Mouse (Mus musculus): Measurements from ENCODE around the gene Fstl3. TPM values are rescaled to one million over a fixed set of nuclear protein-coding genes. Genes with fewer than 3 reads are reported as not detected.
"Not testable (repeated sequence)": the region's sequence is repeated elsewhere in the genome, so short reads cannot be mapped to it uniquely, and the experiment has no call there.

Gene Fstl3
- polyA plus RNA-seq (2017; shearing (Covaris generic)), result 1 to 10 TPM in 1 of 3 experiments, under 1 TPM in 1, not detected in 1; 0.21 to 1.2 TPM

GRCm38 (mm10) chr10:79777103-79777531, at the start of gene Fstl3:
Fstl3 (plus strand) TSS chr10:79777272.
- ATAC-seq, result no peak

GRCm38 (mm10) chr10:79728323-79729249, 48.5 kb upstream of the Fstl3 start:
- ATAC-seq, result no peak

DNA sequence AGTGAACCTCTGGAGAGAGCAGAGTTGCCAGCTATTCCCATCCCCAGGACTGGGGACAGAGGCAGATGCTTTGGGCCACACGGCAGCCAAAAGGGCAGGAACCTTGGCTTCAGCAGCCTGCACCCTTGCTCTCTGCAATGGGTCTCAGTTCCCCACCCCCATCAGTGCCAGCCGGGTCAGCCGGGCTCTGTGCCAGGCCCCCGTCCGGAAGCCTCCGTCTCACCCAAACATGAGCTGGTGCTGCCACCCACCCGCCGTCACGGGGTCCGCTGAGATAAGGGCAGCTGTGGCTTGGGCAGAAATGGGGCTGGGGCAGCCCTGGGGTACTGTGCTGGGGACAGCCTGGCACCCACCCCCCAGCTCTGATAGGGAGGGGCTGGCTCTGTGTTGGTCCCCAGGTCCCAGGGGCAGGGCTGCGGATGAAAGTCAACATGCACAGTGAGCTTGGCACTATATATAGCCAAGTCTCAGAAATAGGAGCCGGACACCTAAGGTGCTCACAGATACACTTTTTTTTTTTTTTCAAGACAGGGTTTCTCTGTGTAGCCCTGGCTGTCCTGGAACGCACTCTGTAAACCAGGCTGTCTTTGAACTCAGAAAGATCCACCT, 47.6 kb upstream of the Fstl3 start:
- no peak for ATAC-seq

DNA sequence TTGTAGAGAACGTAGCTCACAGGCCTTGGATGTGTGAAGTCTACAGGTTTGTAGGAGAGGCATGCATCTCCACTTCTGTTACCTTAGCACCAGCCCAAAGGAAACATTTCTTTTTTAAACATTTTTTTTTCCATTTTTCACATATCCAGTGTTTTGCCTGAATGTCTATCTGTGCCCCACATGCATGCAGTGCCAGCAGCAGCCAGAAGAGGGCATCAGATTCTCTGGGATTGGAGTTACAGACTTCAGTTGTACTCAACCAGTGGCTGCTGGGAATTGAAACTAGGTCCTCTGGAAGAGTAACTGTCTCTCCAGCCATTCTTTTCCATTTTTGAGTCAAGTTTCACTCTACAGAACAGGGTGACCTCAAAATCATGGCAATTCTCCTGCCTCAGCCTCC, 44.6 kb upstream of the Fstl3 start:
- no peak for ATAC-seq

DNA sequence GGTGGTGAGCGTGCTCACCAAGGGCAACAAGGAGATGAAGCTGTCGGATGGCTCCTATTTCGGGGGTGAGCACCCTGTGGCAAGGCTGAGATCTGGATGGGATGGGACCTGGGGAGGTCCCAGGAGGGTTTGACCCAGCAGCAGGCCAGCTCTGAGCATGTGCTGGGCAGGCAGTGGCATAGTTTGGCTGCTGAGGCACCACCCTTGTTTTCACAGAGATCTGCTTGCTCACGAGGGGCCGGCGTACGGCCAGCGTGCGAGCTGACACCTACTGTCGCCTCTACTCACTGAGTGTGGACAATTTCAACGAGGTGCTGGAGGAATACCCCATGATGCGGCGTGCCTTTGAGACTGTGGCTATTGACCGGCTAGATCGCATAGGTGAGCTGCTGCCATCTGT, 43.2 kb upstream of the Fstl3 start:
- ATAC-seq, result no peak

DNA sequence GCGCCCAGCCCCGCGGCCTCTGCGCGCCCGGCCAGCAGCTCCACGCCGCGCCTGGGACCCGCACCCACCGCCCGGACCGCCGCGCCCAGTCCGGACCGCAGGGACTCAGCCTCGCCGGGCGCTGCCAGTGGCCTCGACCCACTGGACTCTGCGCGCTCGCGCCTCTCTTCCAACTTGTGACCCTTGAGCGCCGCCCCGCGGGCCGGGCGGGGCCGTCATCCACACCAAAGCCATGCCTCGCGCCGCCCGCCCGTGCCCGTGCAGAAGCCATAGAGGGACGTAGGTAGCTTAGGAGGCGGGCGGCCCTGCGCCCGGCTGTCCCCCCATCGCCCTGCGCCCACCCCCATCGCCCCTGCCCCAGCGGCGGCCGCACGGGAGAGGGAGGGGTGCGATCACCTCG, 41.7 kb upstream of the Fstl3 start:
- ATAC-seq, result no peak

DNA sequence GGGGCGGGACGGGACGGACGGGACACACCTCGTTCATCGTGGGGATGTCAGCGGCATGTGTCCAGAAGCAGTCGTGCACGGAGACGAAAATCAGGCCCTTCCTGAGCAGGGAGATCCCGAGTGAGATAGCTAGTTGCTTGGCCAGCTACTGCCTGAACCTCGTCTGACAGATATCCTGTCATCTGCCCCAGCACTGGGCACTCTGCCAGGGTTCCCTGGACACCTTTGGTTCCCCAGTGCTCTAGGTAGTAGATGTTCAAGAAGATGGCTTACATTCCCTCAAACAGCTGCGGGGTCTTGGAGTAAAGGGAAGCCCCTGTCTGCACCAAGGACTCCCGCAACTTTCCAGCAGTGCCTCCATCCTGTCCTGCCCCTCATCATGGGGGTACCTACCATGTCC, 40.4 kb upstream of the Fstl3 start:
- no peak for ATAC-seq

- ATAC-seq, result no peak
Observed at GRCm38 (mm10) chr10:79738259-79738658, 38.8 kb upstream of the Fstl3 start.

- no peak for ATAC-seq
Observed at GRCm38 (mm10) chr10:79739234-79739633, 37.8 kb upstream of the Fstl3 start.

DNA sequence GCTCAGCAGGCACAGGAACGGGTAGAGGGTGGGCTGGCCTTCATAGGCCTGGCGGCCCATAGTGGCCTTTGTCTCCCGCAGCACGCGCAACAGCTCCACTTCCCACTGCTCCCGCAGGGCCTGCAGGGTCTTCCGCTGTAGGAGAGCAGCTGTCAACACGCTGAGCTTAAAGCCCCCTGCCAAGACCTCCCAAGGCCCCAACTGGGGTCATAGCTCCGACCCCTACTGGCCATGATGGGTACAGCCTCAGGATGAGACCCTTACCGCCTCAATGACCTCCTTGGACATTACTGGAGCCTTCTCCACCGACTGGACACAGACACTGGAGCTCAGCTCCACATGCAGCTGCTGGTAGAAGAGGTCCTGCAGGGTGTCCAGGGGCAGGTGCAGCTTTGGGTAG, 36.2 kb upstream of the Fstl3 start:
- ATAC-seq, result no peak

DNA sequence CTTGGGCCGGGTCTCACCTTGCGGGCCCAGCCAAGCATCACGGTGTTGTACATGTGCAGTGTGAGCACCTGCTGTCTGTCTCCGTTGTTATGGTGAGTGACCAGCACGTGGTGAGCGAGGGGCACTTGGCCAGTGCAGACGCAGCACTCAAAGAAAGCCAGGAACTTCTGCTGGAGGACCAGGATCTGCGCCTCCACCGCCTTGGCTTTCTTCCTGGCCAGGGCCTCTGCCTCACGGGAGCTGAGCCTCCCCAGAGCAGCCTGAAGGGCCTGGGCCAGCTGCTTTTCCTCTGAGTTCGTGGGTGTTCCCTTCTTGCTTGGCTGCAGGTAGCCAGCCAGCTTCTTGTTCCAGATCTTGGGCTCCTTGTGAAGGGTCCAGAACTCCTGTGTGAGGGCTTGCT, 33.9 kb upstream of the Fstl3 start:
- ATAC-seq, result no peak

GRCm38 (mm10) chr10:79743650-79744365, 33.3 kb upstream of the Fstl3 start:
- no peak for ATAC-seq

DNA sequence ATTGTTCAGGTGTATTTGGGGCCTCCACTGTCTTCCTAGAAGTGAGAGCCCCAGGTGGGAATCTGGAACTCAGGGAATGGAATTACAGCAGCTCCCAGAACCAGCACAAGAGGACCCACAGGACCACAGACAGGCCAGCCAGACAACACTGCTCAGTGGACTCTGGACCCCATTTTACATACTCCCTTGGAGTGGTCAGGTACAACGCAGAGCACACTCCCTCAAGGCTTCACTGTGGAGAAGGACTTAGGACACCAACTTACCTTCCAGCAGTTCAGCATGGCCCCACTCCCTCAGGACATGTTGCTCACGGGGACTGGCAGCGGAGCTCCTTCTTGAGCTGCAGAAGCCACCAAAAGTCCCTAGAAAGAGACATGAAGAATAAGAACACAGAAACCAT, 31.7 kb upstream of the Fstl3 start:
- no peak for ATAC-seq

DNA sequence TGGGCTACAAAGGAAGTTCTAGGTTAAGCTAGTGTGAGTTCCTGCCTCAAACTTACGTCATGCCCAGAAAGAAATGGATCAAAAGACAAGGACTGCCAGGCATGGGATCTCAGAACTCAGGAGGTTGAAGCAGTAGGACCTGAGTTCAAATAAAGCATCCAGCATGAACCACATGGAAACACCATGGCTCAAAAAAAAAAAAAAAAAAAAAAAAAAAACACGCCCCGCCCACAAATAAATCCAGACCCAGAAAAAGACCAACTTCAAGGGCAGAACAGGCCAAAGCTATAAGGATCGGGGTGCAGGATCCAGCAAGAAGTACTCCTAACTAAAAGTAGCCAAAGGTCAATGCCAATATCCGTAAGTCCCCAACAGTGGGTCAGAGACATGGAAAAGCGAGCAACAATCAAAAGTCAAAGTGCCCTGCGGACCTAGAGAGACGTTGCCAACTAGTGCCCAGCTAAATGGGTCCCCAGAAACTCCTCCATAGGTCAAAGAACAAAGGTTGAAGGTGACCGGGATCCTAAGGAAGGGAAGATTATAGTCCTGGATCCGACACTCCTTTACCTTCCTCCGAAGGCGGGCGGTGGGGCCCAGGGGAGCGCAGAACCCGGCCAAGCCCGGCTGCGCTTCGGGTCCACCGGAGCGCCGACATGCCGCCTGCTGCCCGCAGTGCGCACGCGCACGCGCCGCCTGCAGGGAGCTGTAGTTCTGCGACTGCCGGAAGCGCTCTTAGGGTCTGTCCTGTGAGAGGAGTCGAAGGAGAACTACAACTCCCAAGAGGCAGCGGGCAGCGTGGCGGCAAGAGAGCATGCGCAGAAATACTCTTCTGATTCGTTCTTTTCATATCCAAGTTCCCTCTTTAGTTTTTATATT, 30.9 kb upstream of the Fstl3 start, which contains the start of gene Polrmt:
Gene Polrmt (minus strand): TSS at position 684 of the 876 bp plus-strand sequence.
- peak; percentile 99 for ATAC-seq

GRCm38 (mm10) chr10:79746774-79747151, 30.3 kb upstream of the Fstl3 start:
- no peak for ATAC-seq

DNA sequence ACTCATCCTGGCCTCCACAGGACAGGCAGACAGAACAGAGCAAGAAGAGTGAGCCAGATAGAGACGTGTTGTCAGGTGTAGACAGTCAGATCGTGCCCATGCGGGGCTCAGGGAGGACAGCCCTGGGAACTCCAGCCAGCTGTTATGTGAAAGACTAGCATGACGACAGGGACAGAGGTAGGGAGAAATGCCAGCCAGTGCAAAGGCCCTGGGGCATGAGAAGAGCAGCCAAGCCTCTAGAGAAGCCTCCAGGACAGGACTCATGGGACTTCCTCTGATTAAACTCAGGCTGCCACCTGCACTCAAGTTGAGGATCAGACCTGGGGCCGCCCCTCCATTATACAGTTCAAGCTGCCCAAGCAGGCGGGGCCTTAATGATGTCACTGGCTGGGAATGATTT, 28.6 kb upstream of the Fstl3 start:
- no peak for ATAC-seq

GRCm38 (mm10) chr10:79754856-79755516, 22.1 kb upstream of the Fstl3 start, which contains the start of gene Fgf22:
Fgf22 (plus strand) TSS chr10:79755076.
- no peak for ATAC-seq

DNA sequence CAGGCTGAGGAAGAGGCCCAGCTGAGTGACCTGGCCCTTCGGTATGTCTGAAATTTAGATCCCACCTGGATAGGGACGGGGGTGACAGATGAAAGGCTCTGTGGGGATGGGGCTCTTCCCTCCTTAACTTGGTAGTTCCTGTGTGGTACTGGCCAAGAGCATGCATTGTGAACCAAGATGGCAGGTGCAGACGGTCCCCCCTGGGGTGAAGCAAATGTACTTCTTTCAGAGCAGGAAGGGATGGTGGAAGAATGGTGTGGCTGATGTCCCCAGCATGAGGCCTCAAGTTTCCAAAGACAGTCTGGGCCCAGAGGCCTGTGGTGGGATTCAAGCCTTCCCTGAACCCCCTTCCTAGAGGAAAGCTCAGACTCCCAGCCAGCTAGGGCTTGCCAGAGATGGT, 21.2 kb upstream of the Fstl3 start:
- no peak for ATAC-seq

- ATAC-seq, result no peak
Observed at GRCm38 (mm10) chr10:79756660-79757059, 20.4 kb upstream of the Fstl3 start.

DNA sequence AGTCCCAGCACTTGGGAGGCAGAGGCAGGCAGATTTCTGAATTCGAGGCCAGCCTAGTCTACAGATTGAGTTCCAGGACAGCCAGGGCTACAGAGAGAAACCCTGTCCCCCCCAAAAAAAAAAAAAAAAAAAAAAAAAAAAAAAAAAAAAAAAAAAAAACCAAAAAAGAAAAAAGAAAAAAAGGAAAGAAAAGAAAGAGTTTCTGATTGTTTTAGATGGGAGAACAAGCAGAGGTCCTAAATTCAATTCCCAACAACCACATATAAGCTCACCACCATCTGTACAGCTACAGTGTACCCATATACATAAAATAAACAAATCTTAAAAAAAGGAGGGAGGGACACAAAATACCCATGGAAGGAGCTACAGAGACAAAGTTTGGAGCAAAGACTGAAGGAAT, 17.4 kb upstream of the Fstl3 start:
- not testable (repeated sequence) for ATAC-seq

GRCm38 (mm10) chr10:79760603-79761143, 16.4 kb upstream of the Fstl3 start:
- ATAC-seq, result no peak

All from inflammation-experienced regulatory T-cells, adult 6 months (primary cell).